Mouse (Mus musculus) liver, adult 2 months (tissue): Measurements from ENCODE around the gene Tmprss4.

ENCODE experiments used
- CTCF ChIP-seq: fragments of 200-500 bp; IDR thresholded peaks from 2 replicates; pipeline ENCODE4 v1.5.1; 2011; ENCODE audit warnings: low read depth, low read length, control low read depth
- POLR2A ChIP-seq: fragments of 200-500 bp; IDR thresholded peaks from 2 replicates; pipeline ENCODE4 v1.6.1; 2011; ENCODE audit warnings: low read length, control low read depth; ENCODE audit not compliant: insufficient read depth; ENCODE audit errors: extremely low read depth

GRCm38 (mm10) chr9:45150933-45151332 lies 53.0 kb downstream of the Tmprss4 start:
- TF ChIP-seq CTCF = no peak
- no peak for TF ChIP-seq POLR2A
